Comparison of ENCODE assay signal across 28 mouse cellular contexts in genomic region chr11:58107664-58108337, GRCm38 (mm10). TPM values are rescaled to one million over a fixed set of nuclear protein-coding genes. Genes with fewer than 3 reads are reported as not detected.
"Had no signal": no experiment of that assay in that cellular context is flagged by ENCODE, and none has a peak within 500 bp of the region (broad histone marks: within the 10 kb centered on the region; RNA-seq: fewer than 3 reads in every experiment).

No protein-coding gene starts in this region.

- H3K9me3 ChIP-seq: kidney, embryonic 15.5 days; limb, embryonic 12.5 days; limb, embryonic 15.5 days had no signal

- H3K27ac ChIP-seq: kidney, embryonic 15.5 days; left cerebral cortex, adult 2 months; limb, embryonic 12.5 days; limb, embryonic 15.5 days; liver, embryonic 14.5 days; macrophage had no signal

- DNase-seq: kidney, adult 8-10 months; kidney, postnatal 10 days; kidney, postnatal 36 days; layer of hippocampus, postnatal 36 days; left cerebral cortex, postnatal 4 days; liver, postnatal 0 days; lung, embryonic 14.5 days; midbrain, embryonic 14.5 days; thymus, adult 2 months; thymus, postnatal 14 days; thymus, postnatal 4 days had no signal

- ATAC-seq: liver, postnatal 0 days; lung, postnatal 0 days had no signal

- H3K4me3 ChIP-seq: kidney, embryonic 15.5 days; left cerebral cortex, adult 2 months; limb, embryonic 12.5 days; limb, embryonic 15.5 days had no signal

- H3K4me2 ChIP-seq: kidney, embryonic 15.5 days; limb, embryonic 12.5 days; limb, embryonic 15.5 days; liver, embryonic 11.5 days; lung, embryonic 14.5 days; midbrain, embryonic 11.5 days had no signal

- H3K9ac ChIP-seq: kidney, embryonic 15.5 days; limb, embryonic 12.5 days; limb, embryonic 15.5 days; liver, embryonic 14.5 days; liver, postnatal 0 days; lung, embryonic 14.5 days had no signal

- H3K27me3 ChIP-seq: kidney, embryonic 15.5 days; limb, embryonic 12.5 days; limb, embryonic 15.5 days had no signal

RNA-seq across cellular contexts. Expression of gene Gm12248, which starts 14.9 kb away (rescaled TPM):
- total RNA-seq: layer of hippocampus, adult 8-10 months; layer of hippocampus, postnatal 10 days; layer of hippocampus, postnatal 36 days; left cerebral cortex, adult 2 months; left cerebral cortex, postnatal 10 days; left cerebral cortex, postnatal 4 days; megakaryocyte-erythroid progenitor cell, adult 5-6 weeks; midbrain, postnatal 0 days; neutrophil, adult 5-6 weeks had no signal
- polyA plus RNA-seq: limb, embryonic 12.5 days; limb, embryonic 15.5 days; liver, embryonic 11.5 days; liver, embryonic 14.5 days; liver, postnatal 0 days; lung, embryonic 14.5 days; macrophage; midbrain, embryonic 11.5 days; midbrain, embryonic 14.5 days; midbrain, postnatal 0 days; neural tube, embryonic 11.5 days; stomach, embryonic 16.5 days had no signal
